Mouse (Mus musculus) ES-E14 (cell line): ENCODE results near the gene Ankrd42.

Experiments used
- CHD2 ChIP-seq: IDR thresholded peaks from 2 replicates; pipeline ENCODE4 v1.6.1; 2014; ENCODE audit warnings: mild to moderate bottlenecking, low read depth, low read length, inconsistent platforms
- ZC3H11A ChIP-seq: IDR thresholded peaks from 2 replicates; pipeline ENCODE4 v1.6.1; 2012; ENCODE audit warnings: low read depth, mild to moderate bottlenecking, inconsistent platforms, low read length, borderline replicate concordance
- ZNF384 ChIP-seq: IDR thresholded peaks from 2 replicates; pipeline ENCODE4 v1.6.1; 2012; ENCODE audit warnings: low read depth, low read length, inconsistent platforms

GRCm38 (mm10) chr7:92675131-92675530 is 38.2 kb upstream of the Ankrd42 start:
- TF ChIP-seq CHD2, result no peak
- TF ChIP-seq ZNF384, result no peak
- no peak for TF ChIP-seq ZC3H11A
